Mouse (Mus musculus): ENCODE data around the gene Cryaa.
A peak's percentile ranks its signal among the peaks of the same experiment; 100 is the strongest.

- no peak for TF ChIP-seq POLR2A (IDR thresholded peaks at IDR 0.05; ENCODE audit: insufficient read depth, low read depth, low read length)
- TF ChIP-seq CTCF (IDR thresholded peaks at IDR 0.05): peak; percentile 34
- TF ChIP-seq EP300 (IDR thresholded peaks at IDR 0.05; ENCODE audit: insufficient read depth, low read depth, low read length): no peak
Measured at GRCm38 (mm10) chr17:31662855-31663254, 14.8 kb upstream of the Cryaa start.

Measured in heart, adult 2 months (tissue).